In the genomic region with DNA sequence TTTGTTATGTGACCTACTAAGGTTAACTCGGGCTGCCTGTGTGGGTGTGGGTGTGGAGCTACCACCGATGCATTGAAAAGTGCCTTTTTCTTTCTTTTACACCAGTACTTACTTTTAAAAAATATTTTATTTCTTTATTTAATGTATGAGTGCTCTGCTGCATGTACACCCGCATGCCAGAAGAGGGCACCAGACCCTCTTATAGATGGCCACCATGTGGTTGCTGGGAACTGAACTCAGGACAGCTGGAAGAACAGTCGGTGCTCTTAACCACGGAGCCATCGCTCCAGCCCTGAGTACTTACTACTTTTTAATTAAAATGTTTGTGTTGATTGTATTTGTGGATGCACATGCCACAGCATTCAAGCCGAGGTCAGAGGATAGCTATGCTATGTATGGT, we compare ENCODE assay signal across 11 mouse cellular contexts. TPM values are rescaled to one million over a fixed set of nuclear protein-coding genes. Genes with fewer than 3 reads are reported as not detected.
A peak's percentile ranks its signal among the peaks of the same experiment; 100 is the strongest.
DNase-seq lines count a peak whose midpoint lies in the region; ATAC-seq and TF ChIP-seq lines count a peak whose summit lies in the region.
"Had no signal": no experiment of that assay in that cellular context is flagged by ENCODE, and none has a peak within 500 bp of the region (broad histone marks: within the 10 kb centered on the region; RNA-seq: fewer than 3 reads in every experiment).

No protein-coding gene starts in this region.

- no peaks in the 10 kb centered on the region for H3K9me3 ChIP-seq in heart, postnatal 0 days (replicated peaks; ENCODE audit: control insufficient read depth, low read length)
- no peaks in the 10 kb centered on the region for H3K9me3 ChIP-seq in heart, embryonic 10.5 days
- H3K9me3 ChIP-seq in G1E (replicated peaks) = no peaks in the 10 kb centered on the region
- H3K9me3 ChIP-seq: limb, embryonic 13.5 days had no signal

- TF ChIP-seq CTCF in heart, postnatal 0 days (IDR thresholded peaks at IDR 0.05; ENCODE audit: low read depth) = peak; percentile 46
- TF ChIP-seq CTCF in G1E (IDR thresholded peaks at IDR 0.05; ENCODE audit: low read depth, low read length) = peak; percentile 25; the same call in 1 of the 2 replicates

- no peaks in the 10 kb centered on the region for H3K36me3 ChIP-seq in heart, postnatal 0 days (replicated peaks; ENCODE audit: control insufficient read depth, insufficient read depth, low read length)
- H3K36me3 ChIP-seq in heart, embryonic 10.5 days = no peaks in the 10 kb centered on the region
- H3K36me3 ChIP-seq in G1E (replicated peaks) = no peaks in the 10 kb centered on the region
- H3K36me3 ChIP-seq: limb, embryonic 13.5 days had no signal

- 35% methylated on average over 7 of the region's 7 CpGs for WGBS in heart, postnatal 0 days
- 30% methylated on average over 7 of the region's 7 CpGs for WGBS in heart, embryonic 10.5 days

- no peak for ATAC-seq in heart, postnatal 0 days (ENCODE audit: insufficient read depth, low read depth)
- ATAC-seq in G1E (ENCODE audit: extremely low read depth, insufficient number of reproducible peaks, low FRiP score, poor library complexity, severe bottlenecking) = no peak

- H3K4me3 ChIP-seq in heart, postnatal 0 days (ENCODE audit: low read depth, low read length) = no peak overlapping the region
- no peak overlapping the region for H3K4me3 ChIP-seq in heart, embryonic 10.5 days
- H3K4me3 ChIP-seq in G1E (ENCODE audit: low read depth, low read length) = no peak overlapping the region
- H3K4me3 ChIP-seq: limb, embryonic 13.5 days had no signal

- no peak overlapping the region for H3K27ac ChIP-seq in heart, postnatal 0 days (ENCODE audit: low read depth)
- no peak overlapping the region for H3K27ac ChIP-seq in heart, embryonic 10.5 days
- H3K27ac ChIP-seq: limb, embryonic 13.5 days had no signal

- no peak overlapping the region for H3K4me2 ChIP-seq in heart, postnatal 0 days (ENCODE audit: low read depth, low read length)
- H3K4me2 ChIP-seq: limb, embryonic 13.5 days had no signal

- no peaks in the 10 kb centered on the region for H3K4me1 ChIP-seq in heart, postnatal 0 days (ENCODE audit: control insufficient read depth, insufficient read depth)
- no peaks in the 10 kb centered on the region for H3K4me1 ChIP-seq in heart, embryonic 10.5 days
- H3K4me1 ChIP-seq in G1E (ENCODE audit: insufficient read depth, low read depth, low read length) = no peaks in the 10 kb centered on the region; the same call in 1 of the 2 replicates
- H3K4me1 ChIP-seq: limb, embryonic 13.5 days had no signal

- H3K27me3 ChIP-seq in heart, postnatal 0 days (ENCODE audit: control insufficient read depth, insufficient read depth, low read length) = peaks cover 4% of the 10 kb centered on the region; the same call in 1 of the 2 replicates
- peaks cover 21% of the 10 kb centered on the region for H3K27me3 ChIP-seq in heart, embryonic 10.5 days (ENCODE audit: insufficient read depth, poor library complexity, severe bottlenecking)
- H3K27me3 ChIP-seq in G1E (ENCODE audit: insufficient read depth, low read length) = peaks cover 37% of the 10 kb centered on the region

- DNase-seq in heart, postnatal 0 days (ENCODE audit: low spot score) = no peak
- DNase-seq in heart, embryonic 10.5 days (ENCODE audit: low spot score) = no peak
- DNase-seq in 416B (ENCODE audit: low read depth) = peak; percentile 72
- DNase-seq in G1E (ENCODE audit: low spot score) = no peak
- DNase-seq in kidney, postnatal 14 days = peak; percentile 18
- no peak for DNase-seq in urinary bladder, postnatal 14 days (ENCODE audit: low spot score)
- DNase-seq in heart, adult 8-10 months (ENCODE audit: low spot score) = no peak
- DNase-seq in layer of hippocampus, postnatal 14 days (ENCODE audit: low spot score in 2 of 2) = no peak

- no peak for TF ChIP-seq EP300 in heart, postnatal 0 days (IDR thresholded peaks at IDR 0.05; ENCODE audit: low read depth)

- no peak overlapping the region for H3K9ac ChIP-seq in heart, postnatal 0 days (replicated peaks; ENCODE audit: low read depth, low read length)
- H3K9ac ChIP-seq: limb, embryonic 13.5 days had no signal

RNA-seq across cellular contexts. Expression of a gene that starts 8.6 kb away (rescaled TPM):
- total RNA-seq in heart, postnatal 0 days (2014; rRNA removed; ENCODE audit: low replicate concordance) = not detected in 2 replicates
- polyA plus RNA-seq in heart, postnatal 0 days (2015; fragmentation: Nextera tagmentation; extraction: Ambion mirVana) = 0.05 TPM in 1 of 2 replicates, not detected in the other
- not detected in 2 replicates for polyA plus RNA-seq in heart, embryonic 10.5 days (2016; fragmentation: Nextera tagmentation; extraction: Ambion mirVana)
- total RNA-seq in G1E (2014; fragmentation: Nextera tagmentation) (not detected in 2 replicates), G1E (2017) (0.16 TPM in 1 of 2 replicates, not detected in the other)
- polyA plus RNA-seq in G1E (2012) = not detected in 2 replicates
- not detected for total RNA-seq in heart, adult 8-10 months (2022)
- not detected for total RNA-seq in layer of hippocampus, postnatal 14 days (2021)
- total RNA-seq: heart, adult 18-20 months had no signal
- polyA plus RNA-seq: limb, embryonic 13.5 days; neural tube, embryonic 11.5 days had no signal

RNA-seq across cellular contexts. Expression of a gene that starts 38.0 kb away (rescaled TPM):
- total RNA-seq in heart, postnatal 0 days (2014; rRNA removed; ENCODE audit: low replicate concordance) = 0.23 TPM in 1 of 2 replicates, not detected in the other
- 0.11 and 0.22 TPM in 2 replicates for polyA plus RNA-seq in heart, postnatal 0 days (2015; fragmentation: Nextera tagmentation; extraction: Ambion mirVana)
- polyA plus RNA-seq in heart, embryonic 10.5 days (2016; fragmentation: Nextera tagmentation; extraction: Ambion mirVana) = 0.13 and 0.14 TPM in 2 replicates
- total RNA-seq in G1E (2014; fragmentation: Nextera tagmentation) (not detected in 2 replicates), G1E (2017) (not detected in 2 replicates)
- polyA plus RNA-seq in G1E (2012) = not detected in 2 replicates
- total RNA-seq in heart, adult 8-10 months (2022) = 10 to 100 TPM in 1 of 4 experiments, 1 to 10 TPM in 1, under 1 TPM in 2; 0.25 to 79.7 (median 1.2) TPM
- not detected for total RNA-seq in layer of hippocampus, postnatal 14 days (2021)
- polyA plus RNA-seq: neural tube, embryonic 11.5 days had no signal

RNA-seq across cellular contexts. Expression of a gene that starts 58.7 kb away (rescaled TPM):
- 1.4 and 2.5 TPM in 2 replicates for total RNA-seq in heart, postnatal 0 days (2014; rRNA removed; ENCODE audit: low replicate concordance)
- polyA plus RNA-seq in heart, postnatal 0 days (2015; fragmentation: Nextera tagmentation; extraction: Ambion mirVana) = 2.3 TPM in 2 replicates
- polyA plus RNA-seq in heart, embryonic 10.5 days (2016; fragmentation: Nextera tagmentation; extraction: Ambion mirVana) = 3.9 and 5.0 TPM in 2 replicates
- not detected in 2 replicates for total RNA-seq in G1E (2014; fragmentation: Nextera tagmentation)
- 0.11 and 0.12 TPM in 2 replicates for total RNA-seq in G1E (2017)
- polyA plus RNA-seq in G1E (2012) = 0.02 TPM in 1 of 2 replicates, not detected in the other
- 1 to 10 TPM; 2.6 to 4.0 (median 3.1) TPM for total RNA-seq in heart, adult 8-10 months (2022)
- total RNA-seq in layer of hippocampus, postnatal 14 days (2021) = under 1 TPM in 1 of 2 experiments, not detected in 1; 0.48 TPM

Comparison
In these comparisons a context has a peak if more than half of its experiments do, and no peak if none do; other contexts are left out.
1. DNase-seq: peak in 416B (single experiment) and kidney, postnatal 14 days (single experiment); none in heart, postnatal 0 days (single experiment), heart, embryonic 10.5 days (single experiment), G1E (single experiment), urinary bladder, postnatal 14 days (single experiment), heart, adult 8-10 months (single experiment) and layer of hippocampus, postnatal 14 days (0 of 2).